ENCODE assay signal across 38 mouse cellular contexts in the genomic region with DNA sequence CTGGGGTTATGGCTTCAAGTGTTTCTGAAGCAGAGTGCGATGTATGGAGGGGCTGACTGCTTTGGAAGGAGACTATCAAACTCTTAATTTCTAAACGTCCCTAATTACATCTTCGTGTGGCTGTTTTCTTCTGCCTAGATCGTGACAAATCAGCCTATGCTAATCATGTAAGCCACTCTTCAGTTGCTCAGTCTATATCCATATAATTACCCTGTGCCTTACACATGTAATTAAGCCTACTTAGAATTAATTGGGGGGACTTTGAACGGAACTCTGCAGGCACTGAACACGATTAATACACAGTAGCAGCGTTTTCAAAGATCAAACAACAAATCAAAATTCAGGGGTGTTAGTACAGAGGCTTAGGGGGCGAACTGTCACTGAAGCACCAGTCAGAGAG. TPM values are rescaled to one million over a fixed set of nuclear protein-coding genes. Genes with fewer than 3 reads are reported as not detected.
"Had no signal": no experiment of that assay in that cellular context is flagged by ENCODE, and none has a peak within 500 bp of the region (broad histone marks: within the 10 kb centered on the region; RNA-seq: fewer than 3 reads in every experiment).

No protein-coding gene starts in this region.

- H3K4me1 ChIP-seq: heart, embryonic 15.5 days; intestine, embryonic 15.5 days; limb, embryonic 10.5 days; limb, embryonic 12.5 days had no signal

- H3K4me2 ChIP-seq: heart, embryonic 11.5 days; heart, embryonic 13.5 days; heart, embryonic 15.5 days; hindbrain, embryonic 14.5 days; intestine, embryonic 15.5 days; limb, embryonic 12.5 days; liver, embryonic 12.5 days had no signal

- ATAC-seq: hindbrain, embryonic 16.5 days; inflammation-experienced regulatory T-cells, adult 6 months; intestine, embryonic 15.5 days; intestine, postnatal 0 days; liver, embryonic 12.5 days had no signal

- H3K27me3 ChIP-seq: heart, embryonic 13.5 days; heart, embryonic 15.5 days; intestine, embryonic 15.5 days; limb, embryonic 12.5 days; liver, embryonic 12.5 days had no signal

- H3K9ac ChIP-seq: heart, embryonic 13.5 days; heart, embryonic 15.5 days; hindbrain, embryonic 14.5 days; intestine, embryonic 15.5 days; limb, embryonic 12.5 days; liver, embryonic 12.5 days; liver, embryonic 14.5 days had no signal

- H3K9me3 ChIP-seq: heart, embryonic 13.5 days; heart, embryonic 15.5 days; intestine, embryonic 15.5 days; limb, embryonic 10.5 days; limb, embryonic 12.5 days; liver, embryonic 12.5 days had no signal

- DNase-seq: gastrocnemius, postnatal 14 days; gastrocnemius, postnatal 36 days; heart, adult 2 months; heart, postnatal 14 days; heart, postnatal 36 days; kidney, adult 18-20 months; kidney, adult 8-10 months; kidney, postnatal 10 days; kidney, postnatal 25 days; kidney, postnatal 4 days had no signal

- H3K36me3 ChIP-seq: heart, embryonic 13.5 days; heart, embryonic 15.5 days; intestine, embryonic 15.5 days; limb, embryonic 10.5 days; limb, embryonic 12.5 days; liver, embryonic 12.5 days had no signal

- H3K27ac ChIP-seq: heart, adult 2 months; heart, embryonic 13.5 days; heart, embryonic 15.5 days; hindbrain, embryonic 14.5 days; intestine, embryonic 15.5 days; layer of hippocampus, adult 2 months; left cerebral cortex, adult 2 months; limb, embryonic 10.5 days; limb, embryonic 12.5 days; liver, embryonic 12.5 days; liver, embryonic 14.5 days had no signal

- H3K4me3 ChIP-seq: heart, adult 2 months; heart, embryonic 13.5 days; heart, embryonic 15.5 days; intestine, embryonic 15.5 days; layer of hippocampus, adult 2 months; left cerebral cortex, adult 2 months; limb, embryonic 10.5 days; limb, embryonic 12.5 days; liver, embryonic 12.5 days had no signal

RNA-seq across cellular contexts. Expression of a gene that starts 15.1 kb away (rescaled TPM):
- total RNA-seq: gastrocnemius, adult 18-20 months; gastrocnemius, adult 8-10 months; gastrocnemius, postnatal 14 days; gastrocnemius, postnatal 36 days; heart, adult 2 months; heart, postnatal 14 days; heart, postnatal 36 days; hematopoietic stem cell, adult 5-6 weeks; layer of hippocampus, adult 2 months; layer of hippocampus, postnatal 10 days; layer of hippocampus, postnatal 25 days; left cerebral cortex, adult 2 months; left cerebral cortex, postnatal 14 days; left cerebral cortex, postnatal 36 days; liver, adult 2 months had no signal
- polyA plus RNA-seq: gonadal fat pad, adult 2 months; heart, adult 2 months; heart, embryonic 11.5 days; heart, embryonic 13.5 days; heart, embryonic 15.5 days; heart, postnatal 0 days; hindbrain, embryonic 11.5 days; hindbrain, embryonic 14.5 days; hindbrain, embryonic 16.5 days; inflammation-experienced regulatory T-cells, adult 6 months; intestine, embryonic 15.5 days; intestine, postnatal 0 days; kidney, embryonic 14.5 days; kidney, embryonic 16.5 days; limb, embryonic 10.5 days; limb, embryonic 12.5 days; limb, embryonic 14.5 days; liver, adult 2 months; liver, embryonic 12.5 days; liver, embryonic 14.5 days had no signal

RNA-seq across cellular contexts. Expression of a gene that starts 25.4 kb away (rescaled TPM):
- total RNA-seq: gastrocnemius, adult 18-20 months; gastrocnemius, adult 8-10 months; gastrocnemius, postnatal 14 days; gastrocnemius, postnatal 36 days; heart, adult 2 months; heart, postnatal 14 days; heart, postnatal 36 days; hematopoietic stem cell, adult 5-6 weeks; layer of hippocampus, adult 2 months; layer of hippocampus, postnatal 10 days; layer of hippocampus, postnatal 25 days; left cerebral cortex, adult 2 months; left cerebral cortex, postnatal 14 days; left cerebral cortex, postnatal 36 days; liver, adult 2 months had no signal
- polyA plus RNA-seq: gonadal fat pad, adult 2 months; heart, adult 2 months; heart, embryonic 11.5 days; heart, embryonic 13.5 days; heart, embryonic 15.5 days; heart, postnatal 0 days; hindbrain, embryonic 11.5 days; hindbrain, embryonic 14.5 days; hindbrain, embryonic 16.5 days; inflammation-experienced regulatory T-cells, adult 6 months; intestine, embryonic 15.5 days; intestine, postnatal 0 days; kidney, embryonic 14.5 days; kidney, embryonic 16.5 days; limb, embryonic 10.5 days; limb, embryonic 12.5 days; limb, embryonic 14.5 days; liver, adult 2 months; liver, embryonic 12.5 days; liver, embryonic 14.5 days had no signal

RNA-seq across cellular contexts. Expression of a gene that starts 25.9 kb away (rescaled TPM):
- total RNA-seq: gastrocnemius, adult 18-20 months; gastrocnemius, adult 8-10 months; gastrocnemius, postnatal 14 days; gastrocnemius, postnatal 36 days; heart, adult 2 months; heart, postnatal 14 days; heart, postnatal 36 days; hematopoietic stem cell, adult 5-6 weeks; layer of hippocampus, adult 2 months; layer of hippocampus, postnatal 10 days; layer of hippocampus, postnatal 25 days; left cerebral cortex, adult 2 months; left cerebral cortex, postnatal 14 days; left cerebral cortex, postnatal 36 days; liver, adult 2 months had no signal
- polyA plus RNA-seq: gonadal fat pad, adult 2 months; heart, adult 2 months; heart, embryonic 11.5 days; heart, embryonic 13.5 days; heart, embryonic 15.5 days; heart, postnatal 0 days; hindbrain, embryonic 11.5 days; hindbrain, embryonic 14.5 days; hindbrain, embryonic 16.5 days; inflammation-experienced regulatory T-cells, adult 6 months; kidney, embryonic 14.5 days; kidney, embryonic 16.5 days; limb, embryonic 10.5 days; limb, embryonic 14.5 days; liver, adult 2 months had no signal
